Mouse (Mus musculus) E14TG2a.4 (cell line): ENCODE data around the gene Slc25a11.

ENCODE experiments used
- CTCF ChIP-seq: conservative IDR thresholded peaks from 2 replicates; pipeline ENCODE4 v1.5.1; 2014; ENCODE audit warnings: low read length
- NANOG ChIP-seq: IDR thresholded peaks from 2 replicates; pipeline ENCODE4 v1.6.1; 2014; ENCODE audit warnings: borderline replicate concordance, low read length, mixed read lengths
- POU5F1 ChIP-seq: IDR thresholded peaks from 2 replicates; pipeline ENCODE4 v1.6.1; 2014; ENCODE audit warnings: low read length, borderline replicate concordance

- TF ChIP-seq CTCF (no peak), POU5F1 (no peak), NANOG (no peak)
Observed at GRCm38 (mm10) chr11:70635601-70636000, 11.7 kb downstream of the Slc25a11 start.
